Mouse (Mus musculus) testis, adult 2 months (tissue): ENCODE results near the gene Podxl2.

Experiments
- CTCF ChIP-seq: fragments of 200-500 bp; IDR thresholded peaks from 2 replicates; pipeline ENCODE4 v1.5.1; 2012; ENCODE audit warnings: low read depth, mild to moderate bottlenecking, inconsistent platforms, low read length, moderate library complexity; ENCODE audit not compliant: control insufficient read depth, insufficient read depth, insufficient replicate concordance
- POLR2A ChIP-seq: fragments of 200-500 bp; IDR thresholded peaks from 2 replicates; pipeline ENCODE4 v1.6.1; 2012; ENCODE audit warnings: low read depth, mild to moderate bottlenecking, inconsistent platforms, low read length, moderate library complexity; ENCODE audit not compliant: control insufficient read depth

GRCm38 (mm10) chr6:88793872-88794271 lies 81.0 kb downstream of the Podxl2 start:
- TF ChIP-seq CTCF = no peak
- TF ChIP-seq POLR2A = no peak
